Mouse (Mus musculus) adrenal gland, adult 8-10 months (tissue): ENCODE measurements around the gene Gm3854. TPM values are rescaled to one million over a fixed set of nuclear protein-coding genes. Genes with fewer than 3 reads are reported as not detected.

Source experiments
- DNase-seq: peaks from one replicate; pipeline ENCODE4 v3.0.0; 2022
- total RNA-seq, 4 experiments: library from RNA; stranded (reverse); gene quantifications; 2 replicates each; pipeline ENCODE4 v1.2.4; 2022

Gm3854 gene
- total RNA-seq, 4 experiments from 2014 or later = 1.0 to 2.2 (median 1.4) TPM

DNA sequence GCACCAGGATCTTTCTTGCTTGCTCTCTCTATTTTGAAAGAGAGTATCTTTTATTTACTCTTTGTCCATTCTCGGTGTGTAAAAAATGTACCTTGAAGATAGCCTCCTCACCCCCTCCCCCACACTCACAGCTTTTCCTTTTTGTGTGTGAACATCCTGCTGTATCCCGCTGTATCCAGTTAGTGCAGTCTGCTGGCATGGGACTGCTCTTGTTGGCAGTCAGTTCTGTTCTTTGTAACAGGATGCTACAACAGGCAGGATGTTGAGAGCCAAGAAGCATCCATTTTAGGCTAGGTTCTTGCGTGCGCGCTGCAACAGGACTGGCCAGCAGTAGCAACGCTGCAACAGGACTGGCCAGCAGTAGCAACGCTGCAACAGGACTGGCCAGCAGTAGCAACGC lies 43.4 kb downstream of the Gm3854 start:
- no peak for DNase-seq

DNA sequence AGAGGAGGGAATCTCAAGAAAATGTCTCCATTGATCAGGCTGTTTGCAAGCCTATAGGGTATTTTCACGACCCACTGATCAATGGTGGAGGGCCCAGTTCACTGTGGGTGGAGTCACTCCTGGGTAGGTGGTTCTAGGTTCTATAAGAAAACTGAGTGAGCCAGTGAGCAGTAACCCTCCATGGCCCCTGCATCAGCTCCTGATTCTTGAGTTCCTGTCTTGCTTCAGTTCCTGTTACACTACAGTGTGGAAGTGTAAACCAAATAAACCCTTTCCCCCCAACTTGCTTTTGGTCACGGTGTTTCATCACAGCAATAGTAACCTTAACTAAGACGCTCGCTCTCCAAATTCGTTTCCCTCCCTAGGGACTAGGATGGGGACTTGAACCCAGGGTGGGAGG lies 45.4 kb downstream of the Gm3854 start:
- DNase-seq = no peak

DNA sequence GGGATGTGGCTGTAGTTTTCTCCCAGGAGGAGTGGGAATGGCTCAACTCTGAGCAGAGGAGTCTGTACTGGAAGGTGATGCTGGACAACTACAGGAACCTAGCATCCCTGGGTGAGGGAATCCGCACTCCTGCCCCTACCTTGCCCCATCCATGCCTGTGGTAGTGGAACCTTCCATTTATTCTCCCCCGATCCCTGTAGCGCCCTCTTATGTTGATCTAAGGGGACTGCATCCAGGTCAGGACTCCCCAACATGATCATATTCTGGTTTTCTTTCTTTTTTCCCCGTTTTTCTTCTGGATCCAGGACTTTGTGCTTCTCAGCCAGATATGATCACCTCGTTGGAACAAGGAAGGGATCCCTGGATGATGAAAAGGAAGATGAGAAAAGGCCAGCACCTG lies 45.9 kb downstream of the Gm3854 start:
- DNase-seq = no peak

DNA sequence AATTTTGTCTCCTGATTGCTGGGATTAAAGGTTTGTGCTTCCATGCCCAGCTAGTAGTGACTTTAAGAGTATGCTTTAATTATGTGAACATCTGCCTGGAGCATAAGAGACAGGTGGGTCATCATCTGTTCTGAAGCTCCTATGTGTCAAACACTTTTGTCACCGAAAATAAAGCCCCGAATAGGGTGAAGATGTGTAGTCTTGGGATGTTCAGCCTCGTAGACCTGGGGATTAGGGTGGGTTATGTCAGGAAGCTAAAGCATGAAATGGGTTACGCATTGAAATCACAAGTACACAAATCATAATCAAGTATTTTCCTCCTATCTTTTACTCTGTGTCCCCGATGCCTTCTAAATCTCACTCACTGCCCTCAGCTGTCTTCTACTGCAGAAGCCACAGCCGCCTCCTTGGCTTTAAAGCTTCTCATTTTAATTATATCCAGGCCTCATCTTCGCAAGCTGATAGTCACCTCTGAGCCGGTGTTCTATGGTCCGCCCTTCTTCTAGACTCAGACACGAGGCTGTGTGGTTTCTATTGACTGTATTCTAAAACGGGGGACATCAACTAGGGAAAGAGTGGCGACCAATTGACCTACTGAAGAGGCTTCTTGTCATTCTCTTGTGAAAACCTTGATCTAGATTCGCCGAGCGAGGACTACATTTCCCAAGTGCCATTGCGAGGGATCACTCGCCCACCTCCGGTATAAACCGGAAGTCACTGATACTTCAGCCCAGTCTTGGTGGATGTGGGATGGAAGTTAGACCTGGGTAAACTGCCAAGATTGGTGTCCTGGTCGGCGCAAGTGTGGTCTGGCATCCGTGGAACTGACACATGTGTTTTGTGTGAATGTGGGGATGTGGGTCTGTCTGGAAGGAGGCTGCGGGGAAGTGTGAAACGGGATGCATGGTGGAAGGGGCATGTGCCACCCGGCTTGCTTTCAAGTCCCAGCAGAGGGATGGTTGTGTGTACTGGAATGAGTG lies 54.7 kb downstream of the Gm3854 start, which contains the start of gene Smim17:
TSS of gene Smim17 (plus strand) at position 720 of the 980 bp plus-strand sequence.
- DNase-seq = peak; percentile 44

Other genes with a start within 250 kb of the Gm3854 start
- gene Zfp787, start 187.8 kb upstream of the Gm3854 start, total RNA-seq = 10 to 100 TPM; 42.8 to 60.3 (median 58.4) TPM
- gene Zfp444, start 171.5 kb upstream of the Gm3854 start, total RNA-seq = 10 to 100 TPM; 33.7 to 39.7 (median 35.2) TPM
- not detected for gene Galp, start 146.7 kb upstream of the Gm3854 start, total RNA-seq
- gene Zscan5b, start 121.5 kb upstream of the Gm3854 start, total RNA-seq = not detected
- not detected for gene Epp13, start 91.0 kb upstream of the Gm3854 start, total RNA-seq
- 10 to 100 TPM; 10.0 to 15.3 (median 11.3) TPM for gene Zfp667, start 57.2 kb upstream of the Gm3854 start, total RNA-seq
- 1 to 10 TPM; 4.1 to 4.7 (median 4.4) TPM for gene Zfp583, start 12.5 kb upstream of the Gm3854 start, total RNA-seq
- gene Zfp78, start 19.5 kb downstream of the Gm3854 start, total RNA-seq = 1 to 10 TPM; 2.7 to 5.0 (median 3.8) TPM
- gene Zfp28, start 39.5 kb downstream of the Gm3854 start, total RNA-seq = 1 to 10 TPM; 4.2 to 9.0 (median 6.5) TPM
- gene Smim17, start 55.0 kb downstream of the Gm3854 start, total RNA-seq = 1 to 10 TPM in 2 of 4 experiments, under 1 TPM in 2; 0.35 to 1.4 (median 0.78) TPM
- gene Gm20715, start 66.5 kb downstream of the Gm3854 start, total RNA-seq = under 1 TPM in 1 of 4 experiments, not detected in 3; 0.05 TPM
- gene Olfr1344, start 94.9 kb downstream of the Gm3854 start, total RNA-seq = under 1 TPM in 2 of 4 experiments, not detected in 2; 0.27 to 0.46 TPM
- under 1 TPM in 1 of 4 experiments, not detected in 3; 0.03 TPM for gene Olfr1336, start 112.4 kb downstream of the Gm3854 start, total RNA-seq
- gene Olfr1346, start 123.3 kb downstream of the Gm3854 start, total RNA-seq = not detected
- gene Olfr5, start 143.2 kb downstream of the Gm3854 start, total RNA-seq = not detected
- not detected for gene Olfr1347, start 156.0 kb downstream of the Gm3854 start, total RNA-seq
- gene Olfr1348, start 165.0 kb downstream of the Gm3854 start, total RNA-seq = not detected
- gene Olfr1349, start 179.2 kb downstream of the Gm3854 start, total RNA-seq = not detected
- gene Olfr1350, start 221.1 kb downstream of the Gm3854 start, total RNA-seq = not detected